Mouse (Mus musculus) ES-E14 (cell line): Measurements from ENCODE around the gene Adora1. TPM values are rescaled to one million over a fixed set of nuclear protein-coding genes. Genes with fewer than 3 reads are reported as not detected.

Source experiments
- DNase-seq: peaks from one replicate; pipeline ENCODE4 v3.0.0-alpha.2; 2013; ENCODE audit warnings: low read depth, low spot score
- H3K27ac ChIP-seq: 2 replicates; pipeline ENCODE4 v1.5.1; 2012; ENCODE audit warnings: low read depth, mild to moderate bottlenecking, low read length, moderate library complexity, mixed read lengths; ENCODE audit not compliant: poor library complexity, insufficient read depth, severe bottlenecking
- H3K36me3 ChIP-seq: 2 replicates; pipeline ENCODE4 v1.6.1; 2012; ENCODE audit warnings: mild to moderate bottlenecking, low read length, moderate library complexity, mixed read lengths; ENCODE audit not compliant: control insufficient read depth, poor library complexity, insufficient read depth, severe bottlenecking
- H3K4me1 ChIP-seq, 2 experiments: fragments of 150-350 bp in 1 of 2; sonication (generic) in 1 of 2; 2 replicates each; pipeline ENCODE4 v1.6.1; 2012; ENCODE audit warnings: low read length in 2 of 2, mild to moderate bottlenecking in 1 of 2, mixed read lengths in 1 of 2; ENCODE audit not compliant: control insufficient read depth in 2 of 2, insufficient read depth in 2 of 2, poor library complexity in 1 of 2
- H3K4me3 ChIP-seq, 2 experiments: fragments of 150-350 bp in 1 of 2; sonication (generic) in 1 of 2; 2 replicates each; pipeline ENCODE4 v1.5.1; 2012; ENCODE audit warnings: low read length in 2 of 2, low read depth in 1 of 2, mild to moderate bottlenecking in 1 of 2, mixed read lengths in 1 of 2; ENCODE audit not compliant: insufficient read depth in 1 of 2, poor library complexity in 1 of 2, severe bottlenecking in 1 of 2
- H3K9ac ChIP-seq: 2 replicates; pipeline ENCODE4 v1.6.1; 2012; ENCODE audit warnings: low read depth, mild to moderate bottlenecking, low read length, mixed read lengths; ENCODE audit not compliant: poor library complexity, insufficient read depth, severe bottlenecking
- H3K9me3 ChIP-seq: fragments of 150-350 bp; sonication (generic); 2 replicates; pipeline ENCODE4 v1.6.1; 2012; ENCODE audit warnings: low read depth, mild to moderate bottlenecking, low read length; ENCODE audit not compliant: control insufficient read depth, insufficient read depth
- CHD2 ChIP-seq: IDR thresholded peaks from 2 replicates; pipeline ENCODE4 v1.6.1; 2014; ENCODE audit warnings: mild to moderate bottlenecking, low read depth, low read length, inconsistent platforms
- HCFC1 ChIP-seq: IDR thresholded peaks from 2 replicates; pipeline ENCODE4 v1.6.1; 2012; ENCODE audit warnings: low read length, inconsistent platforms, borderline replicate concordance; ENCODE audit not compliant: insufficient read depth
- MAFK ChIP-seq: IDR thresholded peaks from 2 replicates; pipeline ENCODE4 v1.6.1; 2014; ENCODE audit warnings: mild to moderate bottlenecking, low read depth, low read length, inconsistent platforms; ENCODE audit not compliant: insufficient read depth
- ZC3H11A ChIP-seq: IDR thresholded peaks from 2 replicates; pipeline ENCODE4 v1.6.1; 2012; ENCODE audit warnings: low read depth, mild to moderate bottlenecking, inconsistent platforms, low read length, borderline replicate concordance
- ZNF384 ChIP-seq: IDR thresholded peaks from 2 replicates; pipeline ENCODE4 v1.6.1; 2012; ENCODE audit warnings: low read depth, low read length, inconsistent platforms
- in situ Hi-C, 2 experiments: fragments of 600-800 bp; cut with MboI; formaldehyde crosslinking; loops; one replicate each; pipeline ENCODE4 v1.15.1; 2025; ENCODE audit warnings: low sequenced_read_pairs in 2 of 2, inconsistent platforms in 1 of 2; ENCODE audit not compliant: unreplicated experiment in 2 of 2
- total RNA-seq: library from RNA; depleted of rRNA; stranded (reverse); fragments of 300-350 nt; gene quantifications from 2 replicates; pipeline ENCODE4 v1.2.3, GENCODE M21; 2012

The Adora1 gene
- total RNA-seq, 1 experiment, result 0.58 TPM

DNA sequence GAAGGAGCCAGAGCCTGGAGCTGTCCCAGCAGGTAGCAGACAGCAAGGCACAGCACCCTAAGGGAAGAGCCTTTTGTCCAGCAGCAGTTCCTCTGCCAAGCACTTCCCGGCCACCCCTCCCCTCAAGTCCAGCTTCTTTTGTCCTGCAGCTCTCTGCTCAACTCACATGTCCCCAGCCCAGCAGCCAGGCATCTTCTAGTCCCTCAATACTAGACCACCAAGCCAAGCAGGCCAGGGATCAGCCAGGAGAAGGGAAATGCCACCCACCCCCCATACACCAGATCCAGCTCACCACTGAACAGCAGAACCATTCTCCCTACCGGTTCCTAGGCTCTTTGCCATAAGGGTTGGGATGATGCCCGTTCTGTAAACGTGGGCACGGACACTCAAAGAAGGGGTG lies 15.6 kb downstream of the Adora1 start:
- H3K27ac ChIP-seq, result no peak overlapping the region
- H3K4me3 ChIP-seq, result no peak overlapping the region
- TF ChIP-seq CHD2 (no peak), ZC3H11A (no peak), MAFK (no peak), HCFC1 (no peak), ZNF384 (no peak)
- no peak overlapping the region for H3K9ac ChIP-seq
- no peak for DNase-seq
- H3K4me1 ChIP-seq, result peaks cover 4 to 24% of the 10 kb centered on the region in 2 experiments; a peak in 3 of 4 replicates
- H3K9me3 ChIP-seq, result no peaks in the 10 kb centered on the region
- H3K36me3 ChIP-seq, result no peaks in the 10 kb centered on the region
- in situ Hi-C loops, result no loop called here

DNA sequence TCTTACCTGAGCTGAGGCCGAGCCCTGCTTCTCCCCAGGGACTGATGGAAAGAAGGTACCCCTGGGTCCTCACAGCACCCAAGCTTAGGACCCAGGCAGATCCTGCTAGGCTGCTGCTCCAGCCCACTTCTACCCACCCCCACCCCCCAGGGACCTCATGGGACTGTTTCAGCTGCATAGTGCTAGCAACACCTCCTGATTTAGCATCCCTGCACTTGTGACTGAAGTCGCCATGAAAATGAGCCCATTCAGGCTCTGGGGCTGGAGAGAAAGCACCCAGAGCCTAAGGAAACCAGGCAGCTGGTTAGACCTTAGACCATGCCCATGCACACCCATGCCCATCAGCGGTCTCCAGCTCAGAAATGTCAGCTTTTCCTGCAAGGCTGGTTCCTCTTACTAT lies 17.3 kb downstream of the Adora1 start:
- Histone ChIP-seq H3K9me3 (no peaks in the 10 kb centered on the region), H3K4me3 (no peak overlapping the region), H3K27ac (no peak overlapping the region), H3K4me1 (peaks cover 4 to 24% of the 10 kb centered on the region in 2 experiments; a peak in 3 of 4 replicates), H3K36me3 (no peaks in the 10 kb centered on the region), H3K9ac (no peak overlapping the region)
- in situ Hi-C loops, result no loop called here
- no peak for TF ChIP-seq HCFC1
- TF ChIP-seq CHD2, result no peak
- TF ChIP-seq ZNF384, result no peak
- TF ChIP-seq ZC3H11A, result no peak
- TF ChIP-seq MAFK, result no peak
- no peak for DNase-seq

DNA sequence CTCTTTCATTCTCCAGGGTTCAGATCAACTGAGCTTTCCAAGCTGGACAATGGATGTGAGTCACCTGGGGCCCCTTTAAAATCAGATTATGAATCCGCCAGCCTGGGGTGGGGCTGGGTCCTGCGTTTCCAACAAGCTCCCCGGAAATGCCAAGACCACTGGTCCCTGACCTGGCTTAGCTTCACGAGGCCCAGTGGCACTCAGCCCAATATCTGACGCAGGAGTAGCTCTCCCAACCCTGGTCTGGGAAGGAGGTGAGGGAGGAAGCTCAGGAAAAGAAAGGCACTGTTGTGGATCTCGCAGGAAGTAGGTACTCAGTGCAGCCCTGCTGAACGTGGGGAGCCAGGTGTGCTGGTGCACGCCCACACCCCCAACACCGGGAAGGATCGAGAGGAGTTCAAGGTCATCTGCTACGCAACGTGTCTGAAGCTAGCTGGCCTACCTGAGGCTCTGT lies 18.2 kb downstream of the Adora1 start:
- DNase-seq, result no peak
- H3K4me1 ChIP-seq, result peaks cover 4 to 24% of the 10 kb centered on the region in 2 experiments; a peak in 3 of 4 replicates
- no peaks in the 10 kb centered on the region for H3K9me3 ChIP-seq
- H3K9ac ChIP-seq, result no peak overlapping the region
- in situ Hi-C loops, result no loop called here
- no peak for TF ChIP-seq ZNF384
- TF ChIP-seq CHD2, result no peak
- TF ChIP-seq ZC3H11A, result no peak
- TF ChIP-seq MAFK, result no peak
- TF ChIP-seq HCFC1, result no peak
- H3K4me3 ChIP-seq, result no peak overlapping the region
- H3K27ac ChIP-seq, result no peak overlapping the region
- no peaks in the 10 kb centered on the region for H3K36me3 ChIP-seq

GRCm38 (mm10) chr1:134216629-134216971 lies 18.6 kb downstream of the Adora1 start:
- Histone ChIP-seq H3K9me3 (no peaks in the 10 kb centered on the region), H3K9ac (no peak overlapping the region), H3K36me3 (no peaks in the 10 kb centered on the region), H3K27ac (no peak overlapping the region), H3K4me3 (no peak overlapping the region), H3K4me1 (peaks cover 4 to 24% of the 10 kb centered on the region in 2 experiments; a peak in 3 of 4 replicates)
- TF ChIP-seq HCFC1, result no peak
- no peak for TF ChIP-seq MAFK
- TF ChIP-seq ZC3H11A, result no peak
- no peak for TF ChIP-seq CHD2
- no peak for TF ChIP-seq ZNF384
- DNase-seq, result no peak
- in situ Hi-C loops, result no loop called here
